Mouse (Mus musculus) midbrain, embryonic 16.5 days (tissue): ENCODE results near the gene Hus1b. TPM values are rescaled to one million over a fixed set of nuclear protein-coding genes. Genes with fewer than 3 reads are reported as not detected.

Experiments used
- ATAC-seq: fragments of 200-750 bp; cut with Nextera tagmentation; 2 replicates; pipeline ENCODE4 v1.8.0; 2017; ENCODE audit warnings: moderate TSS enrichment
- H3K27ac ChIP-seq: fragments of 300-500 bp; sonication (generic); 2 replicates; pipeline ENCODE4 v1.5.1; 2014; ENCODE audit warnings: mild to moderate bottlenecking, low read length, mixed read lengths
- H3K27me3 ChIP-seq: fragments of 300-500 bp; sonication (generic); 2 replicates; pipeline ENCODE4 v1.6.1; 2014; ENCODE audit warnings: low read depth, low read length, mixed read lengths; ENCODE audit not compliant: control insufficient read depth, insufficient read depth
- H3K36me3 ChIP-seq: fragments of 300-500 bp; sonication (generic); 2 replicates; pipeline ENCODE4 v1.6.1; 2014; ENCODE audit warnings: mild to moderate bottlenecking, low read length, moderate library complexity, mixed read lengths; ENCODE audit not compliant: control insufficient read depth, insufficient read depth
- H3K4me1 ChIP-seq: fragments of 300-500 bp; sonication (generic); 2 replicates; pipeline ENCODE4 v1.6.1; 2014; ENCODE audit warnings: mild to moderate bottlenecking, low read length, mixed read lengths; ENCODE audit not compliant: control insufficient read depth, insufficient read depth
- H3K4me2 ChIP-seq: fragments of 300-500 bp; sonication (generic); 2 replicates; pipeline ENCODE4 v1.6.1; 2014; ENCODE audit warnings: mild to moderate bottlenecking, low read length, mixed read lengths
- H3K4me3 ChIP-seq: fragments of 300-500 bp; sonication (generic); 2 replicates; pipeline ENCODE4 v1.5.1; 2014; ENCODE audit warnings: low read depth, mild to moderate bottlenecking, low read length, moderate library complexity, mixed read lengths
- H3K9ac ChIP-seq: fragments of 300-500 bp; sonication (generic); 2 replicates; pipeline ENCODE4 v1.6.1; 2014; ENCODE audit warnings: low read depth, low read length, mixed read lengths
- H3K9me3 ChIP-seq: fragments of 300-500 bp; sonication (generic); replicated peaks from 2 replicates; pipeline ENCODE4 v1.6.1; 2014; ENCODE audit warnings: mild to moderate bottlenecking, low read length, mixed read lengths; ENCODE audit not compliant: control insufficient read depth, poor library complexity, severe bottlenecking
- WGBS: fragments of 180-500 bp; shearing (Covaris S2); extraction: QIAGEN DNeasy Blood & Tissue Kit; methylation state at CpG from one replicate; pipeline ENCODE4 v1.1.7; 2014; 5-methylcytosine and 5-hydroxymethylcytosine counted together
- polyA plus RNA-seq: library from polyadenylated mRNA; unstranded; fragments of >200 nt; fragmentation: Nextera tagmentation; extraction: Ambion mirVana; gene quantifications from 2 replicates; pipeline ENCODE4 v1.2.1, GENCODE M21; 2015

The Hus1b gene
- polyA plus RNA-seq, 1 experiment from 2014 or later = not detected

DNA sequence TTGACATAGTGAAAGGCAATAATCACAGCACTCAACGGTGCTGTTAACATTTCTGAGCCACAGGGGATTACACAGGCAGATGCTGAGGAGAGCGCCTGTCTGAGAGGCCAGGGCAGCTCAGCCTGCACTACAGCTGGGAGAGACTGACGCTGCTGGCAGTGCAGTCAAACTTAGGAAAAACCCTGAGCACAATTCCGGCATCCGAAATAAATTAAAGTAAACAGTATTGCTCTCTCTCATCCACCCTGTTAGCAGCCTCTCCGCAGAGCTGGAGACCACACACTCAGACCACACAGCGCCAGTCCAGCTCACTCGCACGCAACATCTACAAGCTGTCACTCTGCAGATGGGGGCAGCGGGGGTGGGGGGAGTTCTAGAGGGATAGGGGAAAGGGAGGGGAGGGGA lies 18.9 kb upstream of the Hus1b start:
- 5% methylated on average over 10 of the region's 10 CpGs for WGBS
- peak overlapping the region; percentile 43 for H3K4me2 ChIP-seq
- H3K9me3 ChIP-seq = no peaks in the 10 kb centered on the region
- H3K9ac ChIP-seq = peak overlapping the region; percentile 27; the same call in 1 of the 2 replicates
- no peaks in the 10 kb centered on the region for H3K36me3 ChIP-seq
- no peak overlapping the region for H3K4me3 ChIP-seq
- no peaks in the 10 kb centered on the region for H3K27me3 ChIP-seq
- H3K4me1 ChIP-seq = peaks cover 9% of the 10 kb centered on the region
- ATAC-seq = peak; percentile 73
- peak overlapping the region; percentile 50; the same call in 1 of the 2 replicates for H3K27ac ChIP-seq

DNA sequence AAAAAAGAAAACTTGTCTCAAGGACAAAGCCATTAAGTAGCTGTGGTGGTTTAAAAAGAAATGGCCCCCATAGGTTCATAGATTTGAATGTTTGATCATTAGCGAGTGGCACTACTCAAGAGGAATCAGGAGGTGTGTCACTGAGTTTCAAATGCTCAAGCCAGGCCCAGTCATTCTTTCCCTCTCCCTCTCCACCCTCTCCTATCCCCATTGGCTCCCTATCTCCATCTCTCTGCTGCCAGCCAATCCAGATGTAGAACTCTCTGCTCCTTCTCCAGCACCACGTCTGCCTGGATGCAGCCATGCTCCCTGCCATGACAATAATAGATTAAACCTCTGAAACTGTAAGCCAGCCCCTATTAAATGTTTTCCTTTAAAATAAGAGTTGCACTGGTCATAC lies 14.4 kb upstream of the Hus1b start:
- WGBS = 60% methylated on average over 2 of the region's 2 CpGs

DNA sequence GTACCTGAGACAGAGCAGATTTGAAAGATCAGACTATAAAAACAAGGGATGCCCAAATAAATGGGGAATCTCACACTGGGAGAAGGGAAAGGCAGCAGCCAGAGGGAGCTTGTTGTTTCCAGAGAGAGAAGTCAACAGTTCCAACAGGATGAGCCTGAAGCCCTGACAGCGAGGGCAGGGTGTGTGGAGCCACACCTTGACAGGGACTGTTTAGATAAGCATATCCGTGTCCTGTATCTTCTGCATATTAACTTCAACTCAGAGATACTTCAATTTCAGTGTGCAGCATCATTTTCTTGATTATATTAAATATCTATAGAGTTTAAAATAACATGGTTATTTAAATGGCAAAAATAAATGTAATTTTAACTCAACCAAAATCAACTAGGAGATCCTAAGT lies 13.2 kb upstream of the Hus1b start:
- H3K9me3 ChIP-seq = no peaks in the 10 kb centered on the region
- no peak overlapping the region for H3K9ac ChIP-seq
- H3K36me3 ChIP-seq = 0 out of 2 replicates have a peak, but pooled peaks cover 2% of the 10 kb centered on the region
- H3K4me3 ChIP-seq = no peak overlapping the region
- no peak for ATAC-seq
- H3K4me1 ChIP-seq = no peaks in the 10 kb centered on the region
- H3K27me3 ChIP-seq = no peaks in the 10 kb centered on the region
- no peak overlapping the region for H3K27ac ChIP-seq
- no peak overlapping the region for H3K4me2 ChIP-seq
- WGBS = 95% methylated on average over 2 of the region's 2 CpGs

More for the DNA sequence above, 14.4 kb upstream of the Hus1b start:
- Histone ChIP-seq H3K4me1 (peaks cover 6% of the 10 kb centered on the region), H3K9ac (no peak overlapping the region), H3K9me3 (no peaks in the 10 kb centered on the region), H3K27ac (no peak overlapping the region), H3K27me3 (no peaks in the 10 kb centered on the region), H3K4me2 (no peak overlapping the region), H3K36me3 (0 out of 2 replicates have a peak, but pooled peaks cover 2% of the 10 kb centered on the region), H3K4me3 (no peak overlapping the region)
- no peak for ATAC-seq

DNA sequence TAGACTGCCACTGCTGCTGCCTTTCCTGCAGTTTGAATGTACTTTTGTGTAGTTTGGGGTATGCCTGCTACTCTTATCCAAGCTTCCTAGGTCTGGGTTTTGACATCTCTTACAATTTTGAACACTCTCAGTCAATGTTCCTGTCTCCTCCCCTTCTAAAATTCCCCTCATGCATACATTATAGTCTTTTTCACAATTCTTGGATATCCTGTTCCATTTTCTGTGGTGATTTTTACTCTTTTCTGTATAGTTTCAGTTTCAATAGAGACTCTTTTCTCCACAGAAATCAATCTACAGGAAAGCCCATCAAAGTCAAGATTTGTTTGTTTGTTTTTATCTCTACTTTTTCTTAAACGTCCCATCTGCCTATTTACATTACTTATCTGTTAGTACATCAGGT lies 6.0 kb upstream of the Hus1b start:
- Histone ChIP-seq H3K4me2 (no peak overlapping the region), H3K36me3 (no peaks in the 10 kb centered on the region), H3K9me3 (no peaks in the 10 kb centered on the region), H3K4me1 (no peaks in the 10 kb centered on the region), H3K4me3 (no peak overlapping the region), H3K27me3 (no peaks in the 10 kb centered on the region), H3K9ac (no peak overlapping the region), H3K27ac (no peak overlapping the region)
- WGBS = 82% methylated on average over 1 of the region's 1 CpGs
- no peak for ATAC-seq

DNA sequence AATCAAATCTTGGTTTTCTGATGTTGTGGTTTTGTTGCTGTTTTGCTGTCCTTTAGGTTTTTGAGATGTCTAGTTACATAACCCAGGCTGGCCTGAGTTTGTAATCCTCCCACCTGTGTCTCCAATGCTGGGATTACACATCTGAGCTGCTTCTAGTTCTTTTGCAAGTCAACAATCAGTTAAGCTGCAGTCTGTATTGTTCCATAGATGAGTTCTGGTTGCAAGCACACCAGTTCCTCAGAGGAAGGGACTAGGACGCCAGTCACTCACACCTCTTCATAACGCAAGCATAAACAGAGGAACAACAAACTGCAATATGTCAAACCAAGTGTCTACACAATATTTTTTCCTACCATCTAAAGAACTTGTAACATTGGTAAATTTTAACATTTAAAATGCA lies 4.5 kb upstream of the Hus1b start:
- ATAC-seq = no peak
- WGBS = 89% methylated on average over 2 of the region's 2 CpGs

GRCm38 (mm10) chr13:30949181-30949580 lies 1.6 kb upstream of the Hus1b start:
- Histone ChIP-seq H3K4me1 (no peaks in the 10 kb centered on the region), H3K9ac (no peak overlapping the region), H3K36me3 (peaks cover 3% of the 10 kb centered on the region; the same call in 1 of the 2 replicates), H3K27ac (no peak overlapping the region), H3K4me3 (no peak overlapping the region), H3K27me3 (no peaks in the 10 kb centered on the region), H3K9me3 (no peaks in the 10 kb centered on the region), H3K4me2 (no peak overlapping the region)
- 97% methylated on average over 9 of the region's 9 CpGs for WGBS
- no peak for ATAC-seq

More for the DNA sequence above, 4.5 kb upstream of the Hus1b start:
- H3K27me3 ChIP-seq = no peaks in the 10 kb centered on the region
- H3K27ac ChIP-seq = no peak overlapping the region
- peaks cover 2% of the 10 kb centered on the region; the same call in 1 of the 2 replicates for H3K36me3 ChIP-seq
- no peak overlapping the region for H3K9ac ChIP-seq
- H3K4me3 ChIP-seq = no peak overlapping the region
- H3K4me2 ChIP-seq = no peak overlapping the region
- no peaks in the 10 kb centered on the region for H3K9me3 ChIP-seq
- H3K4me1 ChIP-seq = no peaks in the 10 kb centered on the region

GRCm38 (mm10) chr13:30947129-30947528 lies 430 bp downstream of the Hus1b start:
- Histone ChIP-seq H3K4me1 (no peaks in the 10 kb centered on the region), H3K36me3 (peaks cover 3% of the 10 kb centered on the region; the same call in 1 of the 2 replicates), H3K27me3 (no peaks in the 10 kb centered on the region), H3K27ac (no peak overlapping the region), H3K4me3 (no peak overlapping the region), H3K4me2 (no peak overlapping the region), H3K9me3 (no peaks in the 10 kb centered on the region), H3K9ac (no peak overlapping the region)
- no peak for ATAC-seq
- WGBS = 95% methylated on average over 15 of the region's 15 CpGs

GRCm38 (mm10) chr13:30945788-30946187 lies 1.8 kb downstream of the Hus1b start:
- peaks cover 3% of the 10 kb centered on the region; the same call in 1 of the 2 replicates for H3K36me3 ChIP-seq

GRCm38 (mm10) chr13:30932972-30933371 lies 14.6 kb downstream of the Hus1b start:
- H3K36me3 ChIP-seq = peaks cover 8% of the 10 kb centered on the region; the same call in 1 of the 2 replicates
- no peak overlapping the region for H3K9ac ChIP-seq
- WGBS = 81% methylated on average over 6 of the region's 6 CpGs
- H3K27ac ChIP-seq = no peak overlapping the region
- H3K4me2 ChIP-seq = no peak overlapping the region
- no peak overlapping the region for H3K4me3 ChIP-seq
- no peaks in the 10 kb centered on the region for H3K4me1 ChIP-seq
- no peak for ATAC-seq
- no peaks in the 10 kb centered on the region for H3K9me3 ChIP-seq
- H3K27me3 ChIP-seq = no peaks in the 10 kb centered on the region

More at GRCm38 (mm10) chr13:30945788-30946187, 1.8 kb downstream of the Hus1b start:
- H3K4me2 ChIP-seq = no peak overlapping the region
- no peak overlapping the region for H3K9ac ChIP-seq
- H3K4me3 ChIP-seq = no peak overlapping the region
- no peaks in the 10 kb centered on the region for H3K9me3 ChIP-seq
- ATAC-seq = no peak
- H3K4me1 ChIP-seq = no peaks in the 10 kb centered on the region
- H3K27me3 ChIP-seq = no peaks in the 10 kb centered on the region
- no peak overlapping the region for H3K27ac ChIP-seq
